Mouse (Mus musculus) E14TG2a.4 (cell line): ENCODE measurements around the gene Pp2d1.
"Not testable (repeated sequence)": the region's sequence is repeated elsewhere in the genome, so short reads cannot be mapped to it uniquely, and the experiment has no call there.

Experiments used
- H3K27me3 ChIP-seq: 2 replicates; pipeline ENCODE4 v1.6.1; 2014; ENCODE audit warnings: low read length, control low read depth; ENCODE audit not compliant: insufficient read depth
- H3K36me3 ChIP-seq: 2 replicates; pipeline ENCODE4 v1.6.1; 2014; ENCODE audit warnings: low read length, control low read depth; ENCODE audit not compliant: insufficient read depth
- H3K4me1 ChIP-seq: replicated peaks from 2 replicates; pipeline ENCODE4 v1.6.1; 2014; ENCODE audit warnings: low read depth, low read length, control low read depth
- H3K4me3 ChIP-seq: replicated peaks from 2 replicates; pipeline ENCODE4 v1.5.1; 2014; ENCODE audit warnings: mild to moderate bottlenecking, low read length
- H3K9me3 ChIP-seq: 2 replicates; pipeline ENCODE4 v1.6.1; 2014; ENCODE audit warnings: low read length, control low read depth
- CTCF ChIP-seq: conservative IDR thresholded peaks from 2 replicates; pipeline ENCODE4 v1.5.1; 2014; ENCODE audit warnings: low read length
- NANOG ChIP-seq: IDR thresholded peaks from 2 replicates; pipeline ENCODE4 v1.6.1; 2014; ENCODE audit warnings: borderline replicate concordance, low read length, mixed read lengths
- POU5F1 ChIP-seq: IDR thresholded peaks from 2 replicates; pipeline ENCODE4 v1.6.1; 2014; ENCODE audit warnings: low read length, borderline replicate concordance

The Pp2d1 gene

DNA sequence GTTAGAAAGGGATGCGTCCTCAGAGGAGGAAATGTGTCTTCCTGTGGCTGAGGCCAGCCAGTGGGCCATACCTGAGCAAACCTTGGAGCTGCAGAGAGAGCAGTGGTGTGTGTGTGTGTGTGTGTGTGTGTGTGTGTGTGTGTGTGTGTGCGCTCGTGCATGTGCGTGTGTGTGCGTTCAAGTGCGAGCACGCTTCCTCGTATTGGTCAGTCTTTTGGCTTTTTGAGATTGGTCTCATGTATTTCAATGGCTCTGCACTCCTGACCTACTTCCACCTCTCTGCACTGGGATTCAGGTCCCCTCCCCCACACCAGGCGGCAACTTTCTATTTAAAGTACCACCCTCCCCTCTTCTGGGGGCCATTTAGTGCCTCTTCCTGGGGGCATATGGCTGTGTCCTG, 39.5 kb upstream of the Pp2d1 start:
- Histone ChIP-seq H3K27me3 (no peaks in the 10 kb centered on the region), H3K4me1 (peaks cover 87% of the 10 kb centered on the region), H3K36me3 (peaks cover 25% of the 10 kb centered on the region), H3K4me3 (peak overlapping the region; percentile 46; the same call in 1 of the 2 replicates), H3K9me3 (no peaks in the 10 kb centered on the region)
- TF ChIP-seq CTCF (no peak), NANOG (no peak), POU5F1 (no peak)

DNA sequence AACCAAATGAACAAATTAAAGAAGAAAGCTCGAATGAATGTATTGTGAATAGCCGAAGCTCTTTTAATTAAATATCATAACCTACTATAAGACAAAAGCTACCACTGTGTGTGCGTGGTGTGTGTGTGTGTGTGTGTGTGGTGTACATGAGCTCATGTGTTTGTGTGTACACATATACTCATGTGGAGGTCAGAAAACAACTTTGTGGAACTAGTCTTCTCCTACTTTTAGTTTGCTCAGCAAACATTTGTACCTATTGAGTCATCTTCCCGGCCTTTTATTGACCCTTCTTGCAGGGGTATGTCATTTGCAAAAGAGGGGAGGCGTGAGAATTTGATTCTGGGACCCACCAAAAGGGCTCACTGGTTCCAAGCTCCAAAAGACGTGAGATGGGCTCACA, 39.0 kb upstream of the Pp2d1 start:
- peak overlapping the region; percentile 46 for H3K4me3 ChIP-seq
- no peaks in the 10 kb centered on the region for H3K27me3 ChIP-seq
- H3K4me1 ChIP-seq = peaks cover 87% of the 10 kb centered on the region
- no peaks in the 10 kb centered on the region for H3K9me3 ChIP-seq
- H3K36me3 ChIP-seq = peaks cover 24% of the 10 kb centered on the region
- no peak for TF ChIP-seq CTCF

DNA sequence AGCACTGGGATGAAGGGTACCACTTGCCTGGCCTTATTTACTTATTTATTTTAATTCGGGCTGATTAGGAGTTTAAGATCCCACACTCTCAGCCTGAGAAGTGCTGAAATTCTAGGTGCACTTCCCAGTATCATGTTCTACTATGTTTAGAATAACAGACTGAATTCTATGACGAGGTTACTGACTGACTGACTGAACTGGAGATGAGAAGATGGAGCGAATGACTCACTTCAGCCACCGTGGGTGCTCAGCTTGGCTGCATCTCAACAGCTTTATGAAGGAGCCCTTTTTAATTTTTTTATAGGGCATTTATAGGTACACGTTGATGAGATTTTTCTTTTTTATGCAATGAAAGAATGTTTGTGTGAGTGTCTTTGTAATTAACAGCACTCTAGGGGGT, 38.5 kb upstream of the Pp2d1 start:
- Histone ChIP-seq H3K36me3 (peaks cover 22% of the 10 kb centered on the region), H3K4me1 (peaks cover 87% of the 10 kb centered on the region), H3K4me3 (no peak overlapping the region), H3K27me3 (no peaks in the 10 kb centered on the region), H3K9me3 (no peaks in the 10 kb centered on the region)
- no peak for TF ChIP-seq CTCF
- TF ChIP-seq NANOG = no peak
- TF ChIP-seq POU5F1 = no peak

DNA sequence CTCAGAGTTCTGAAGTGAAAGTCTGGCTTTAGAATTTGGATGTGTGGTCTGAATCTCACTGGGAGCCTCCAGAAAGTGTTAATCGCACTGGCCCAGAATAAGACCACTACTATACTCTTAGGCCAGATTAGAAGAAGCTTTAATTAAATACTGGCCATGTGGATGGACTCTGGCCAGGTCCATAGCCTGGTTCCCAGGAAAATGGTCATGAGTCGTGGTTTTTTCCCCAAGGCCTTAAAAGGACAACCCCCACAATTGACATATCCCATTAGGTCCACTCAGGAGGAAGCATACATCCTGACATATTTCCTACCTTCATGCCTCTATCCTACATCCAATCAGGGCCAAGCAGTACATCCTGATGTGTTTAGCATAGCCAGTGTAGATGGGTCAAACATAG, 37.9 kb upstream of the Pp2d1 start:
- Histone ChIP-seq H3K36me3 (peaks cover 21% of the 10 kb centered on the region), H3K27me3 (no peaks in the 10 kb centered on the region), H3K4me3 (no peak overlapping the region), H3K9me3 (no peaks in the 10 kb centered on the region), H3K4me1 (peaks cover 89% of the 10 kb centered on the region)
- no peak for TF ChIP-seq CTCF
- TF ChIP-seq POU5F1 = no peak

DNA sequence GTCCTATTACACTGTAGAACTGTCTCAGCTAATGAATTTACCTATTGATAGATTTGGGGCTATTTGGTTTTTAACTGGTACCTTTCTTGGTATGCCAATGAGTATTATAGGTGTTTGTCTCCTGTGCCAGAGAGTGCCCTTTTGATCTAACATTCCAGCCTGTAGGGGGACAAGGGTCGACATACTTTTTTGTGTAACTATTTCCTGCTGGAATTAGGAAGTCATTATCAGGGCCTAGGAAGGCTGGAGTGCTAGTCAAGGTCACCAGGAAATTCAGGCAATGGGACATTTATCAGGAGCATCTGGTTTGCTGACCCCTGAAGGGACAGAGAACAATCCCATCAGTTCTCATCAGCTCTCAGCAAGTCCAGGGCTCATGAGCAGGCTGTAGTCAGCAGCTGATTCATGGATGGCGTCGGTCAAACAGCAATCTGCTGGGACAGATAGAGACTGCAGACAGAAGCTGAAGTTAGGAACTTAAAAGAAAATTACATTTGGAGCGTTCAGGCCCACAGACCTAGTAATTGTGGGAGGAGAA, 33.8 kb upstream of the Pp2d1 start:
- no peaks in the 10 kb centered on the region for H3K27me3 ChIP-seq
- peaks cover 11% of the 10 kb centered on the region for H3K36me3 ChIP-seq
- peaks cover 94% of the 10 kb centered on the region for H3K4me1 ChIP-seq
- no peak overlapping the region for H3K4me3 ChIP-seq
- no peaks in the 10 kb centered on the region for H3K9me3 ChIP-seq
- TF ChIP-seq CTCF = peak; percentile 29
- TF ChIP-seq NANOG = no peak; the same call in 1 of the 2 replicates

DNA sequence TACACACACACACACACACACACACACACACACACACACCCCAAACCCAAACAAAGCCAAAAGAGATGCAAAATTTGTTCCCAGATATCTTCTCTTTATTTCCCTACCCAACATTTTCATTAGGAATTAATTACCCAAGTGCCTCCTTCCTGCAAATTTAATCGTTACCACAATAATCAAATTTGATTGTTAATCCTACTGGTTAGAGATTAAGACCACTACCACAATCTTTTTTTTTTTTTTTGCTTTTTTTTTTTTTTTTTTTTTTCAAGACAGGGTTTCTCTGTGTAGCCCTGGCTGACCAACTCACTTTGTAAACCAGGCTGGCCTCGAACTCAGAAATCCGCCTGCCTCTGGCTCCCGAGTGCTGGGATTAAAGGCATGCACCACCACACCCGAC, 31.7 kb upstream of the Pp2d1 start:
- H3K4me1 ChIP-seq = peaks cover 77% of the 10 kb centered on the region
- not testable (repeated sequence) for H3K36me3 ChIP-seq, H3K9me3 ChIP-seq, H3K27me3 ChIP-seq
- peak overlapping the region; percentile 89; the same call in 1 of the 2 replicates for H3K4me3 ChIP-seq

DNA sequence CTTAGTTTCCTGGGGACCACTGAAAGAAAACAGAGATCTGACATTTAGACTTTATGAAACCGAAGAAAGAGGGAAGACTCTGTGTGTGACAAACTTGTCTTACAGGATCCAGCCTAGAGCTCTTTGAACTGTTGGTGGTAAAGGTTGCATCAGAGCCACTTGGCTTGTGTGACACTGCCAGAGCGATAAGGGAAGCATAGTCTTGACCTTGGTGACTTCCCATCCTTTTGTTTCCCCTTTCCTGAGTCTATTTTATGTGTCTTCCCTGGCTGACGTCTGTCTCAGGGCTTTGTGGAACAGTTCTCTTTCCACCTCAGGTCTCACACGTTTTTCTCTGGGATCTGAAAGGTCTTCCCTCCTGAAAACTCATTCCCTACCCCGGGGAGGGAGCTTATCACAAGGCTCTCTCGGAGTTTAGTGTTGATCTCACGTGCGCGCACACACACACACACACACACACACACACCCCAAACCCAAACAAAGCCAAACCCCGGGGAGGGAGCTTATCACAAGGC, 31.2 kb upstream of the Pp2d1 start:
- TF ChIP-seq CTCF (no peak), NANOG (no peak), POU5F1 (no peak)
- Histone ChIP-seq H3K36me3 (peaks cover 4% of the 10 kb centered on the region; the same call in 1 of the 2 replicates), H3K9me3 (no peaks in the 10 kb centered on the region), H3K4me1 (peaks cover 77% of the 10 kb centered on the region), H3K4me3 (peak overlapping the region; percentile 89), H3K27me3 (no peaks in the 10 kb centered on the region)

DNA sequence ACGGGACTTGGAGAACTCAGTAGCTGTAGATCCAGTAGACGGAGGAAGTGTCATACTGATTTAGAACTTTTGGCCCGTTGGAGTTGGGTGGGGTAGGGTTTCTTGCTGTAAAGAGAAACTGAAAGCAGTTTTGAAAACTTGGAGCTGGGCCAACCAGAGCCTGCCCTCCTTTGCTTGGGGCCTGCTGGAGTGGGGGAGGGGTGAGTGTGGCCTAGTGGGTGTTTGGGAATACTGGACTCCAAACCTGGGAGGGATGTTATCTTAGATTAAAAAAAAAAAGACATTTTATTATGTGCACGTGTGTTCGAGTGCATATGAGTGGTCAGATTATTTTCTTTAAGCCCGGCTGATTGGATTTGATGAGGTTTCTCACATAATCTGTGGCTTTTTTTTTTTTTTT, 30.6 kb upstream of the Pp2d1 start:
- peak overlapping the region; percentile 89 for H3K4me3 ChIP-seq
- no peaks in the 10 kb centered on the region for H3K9me3 ChIP-seq
- H3K4me1 ChIP-seq = peaks cover 78% of the 10 kb centered on the region
- peaks cover 4% of the 10 kb centered on the region; the same call in 1 of the 2 replicates for H3K36me3 ChIP-seq
- no peaks in the 10 kb centered on the region for H3K27me3 ChIP-seq
- TF ChIP-seq CTCF = no peak
- no peak for TF ChIP-seq POU5F1
- TF ChIP-seq NANOG = no peak

DNA sequence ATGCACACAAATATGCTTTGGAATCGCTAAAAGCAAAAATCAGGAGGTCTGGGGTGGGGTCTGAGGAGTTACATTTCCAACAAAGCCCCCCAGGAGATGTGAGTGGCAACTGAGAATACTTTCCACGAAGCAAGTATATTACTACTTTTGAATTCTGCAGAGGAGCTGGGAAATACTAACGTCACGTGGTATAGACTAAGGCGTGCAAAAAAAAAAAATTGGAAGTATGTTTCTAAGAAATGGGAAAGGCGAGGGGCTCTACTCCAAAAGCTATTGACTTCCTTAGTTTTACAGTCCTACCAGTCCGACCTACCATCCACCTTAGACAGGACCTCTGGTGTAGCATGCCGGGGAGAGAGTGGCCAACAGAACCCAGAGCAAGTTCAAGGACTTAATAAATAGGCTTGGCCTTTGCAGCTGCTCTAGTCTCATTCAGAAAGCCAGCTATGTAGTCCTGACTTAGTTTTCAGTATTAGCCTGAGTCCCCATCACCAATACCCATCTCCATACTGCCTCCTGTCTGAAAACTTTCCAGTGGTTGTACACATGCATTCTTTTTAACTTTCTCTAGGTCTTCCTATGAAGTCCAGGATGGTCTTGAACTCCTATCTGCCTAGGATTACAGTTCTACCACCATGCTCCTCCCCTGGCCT, 29.6 kb upstream of the Pp2d1 start:
- peak overlapping the region; percentile 89 for H3K4me3 ChIP-seq
- no peaks in the 10 kb centered on the region for H3K9me3 ChIP-seq
- H3K27me3 ChIP-seq = no peaks in the 10 kb centered on the region
- TF ChIP-seq POU5F1 (no peak), NANOG (no peak), CTCF (no peak)
- no peaks in the 10 kb centered on the region for H3K36me3 ChIP-seq
- peaks cover 78% of the 10 kb centered on the region for H3K4me1 ChIP-seq
